Mouse (Mus musculus): ENCODE results near the gene Plac9a. TPM values are rescaled to one million over a fixed set of nuclear protein-coding genes. Genes with fewer than 3 reads are reported as not detected.
"Not testable (repeated sequence)": the region's sequence is repeated elsewhere in the genome, so short reads cannot be mapped to it uniquely, and the experiment has no call there.

Plac9a gene
- polyA plus RNA-seq (2015; fragmentation: Nextera tagmentation; extraction: Ambion mirVana), result not detected in 2 replicates

DNA sequence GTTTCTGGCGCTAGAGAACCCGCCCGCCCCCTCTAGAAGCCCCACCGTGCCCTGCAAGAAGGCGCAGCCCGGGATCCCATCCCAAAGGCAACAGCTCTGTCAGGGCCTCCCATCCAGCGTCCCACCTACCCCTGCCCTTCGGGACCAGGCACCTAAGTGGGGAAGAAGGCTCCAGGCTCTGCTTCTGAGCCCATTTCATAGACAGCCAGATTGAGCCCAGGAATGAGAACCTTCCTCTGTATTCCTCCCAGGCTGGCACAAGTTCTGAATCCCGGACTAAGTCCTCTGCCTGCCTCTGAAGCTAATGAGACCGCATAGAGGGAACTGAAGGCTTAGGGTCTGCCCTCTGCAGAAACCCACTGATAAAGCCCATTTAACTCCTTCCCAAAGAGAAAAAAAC is at the start of gene Plac9a:
Gene Plac9a (minus strand): TSS at position 101 of the 400 bp plus-strand sequence.
- H3K27ac ChIP-seq (replicated peaks); H3K4me1 ChIP-seq (replicated peaks); H3K27me3 ChIP-seq; H3K4me3 ChIP-seq; H3K9me3 ChIP-seq; H3K4me2 ChIP-seq; ATAC-seq (ENCODE audit: low read depth); H3K36me3 ChIP-seq; H3K9ac ChIP-seq: not testable (repeated sequence)
- WGBS, result no CpG with 5 or more reads among the region's 10 CpGs

DNA sequence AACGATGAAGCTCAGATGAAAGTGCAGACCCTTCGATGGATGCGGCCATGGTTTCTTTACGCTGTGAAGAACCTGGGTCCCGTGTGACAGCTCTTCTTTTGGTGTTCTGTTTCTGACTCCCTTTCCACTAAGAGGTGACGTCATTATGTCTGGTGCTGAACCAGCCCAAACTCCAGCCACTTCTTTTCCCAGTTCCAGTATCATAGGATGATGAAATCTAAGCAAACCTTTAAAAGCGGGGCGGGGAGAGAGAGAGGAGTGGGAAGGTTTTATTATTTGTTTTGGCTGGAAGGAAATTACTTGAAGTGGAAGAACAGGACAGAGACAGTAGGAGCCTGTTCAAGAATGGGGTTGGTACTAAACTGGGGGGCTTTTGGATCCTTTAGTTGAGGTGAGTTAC is 35.1 kb upstream of the Plac9a start, which contains the start of gene Cphx1:
Gene Cphx1 (plus strand): TSS at position 301 of the 400 bp plus-strand sequence.
- H3K36me3 ChIP-seq; ATAC-seq (ENCODE audit: low read depth); H3K9me3 ChIP-seq; H3K4me3 ChIP-seq; H3K4me1 ChIP-seq (replicated peaks); H3K27me3 ChIP-seq; H3K4me2 ChIP-seq; H3K27ac ChIP-seq (replicated peaks); H3K9ac ChIP-seq: not testable (repeated sequence)
- no CpG with 5 or more reads among the region's 8 CpGs for WGBS

DNA sequence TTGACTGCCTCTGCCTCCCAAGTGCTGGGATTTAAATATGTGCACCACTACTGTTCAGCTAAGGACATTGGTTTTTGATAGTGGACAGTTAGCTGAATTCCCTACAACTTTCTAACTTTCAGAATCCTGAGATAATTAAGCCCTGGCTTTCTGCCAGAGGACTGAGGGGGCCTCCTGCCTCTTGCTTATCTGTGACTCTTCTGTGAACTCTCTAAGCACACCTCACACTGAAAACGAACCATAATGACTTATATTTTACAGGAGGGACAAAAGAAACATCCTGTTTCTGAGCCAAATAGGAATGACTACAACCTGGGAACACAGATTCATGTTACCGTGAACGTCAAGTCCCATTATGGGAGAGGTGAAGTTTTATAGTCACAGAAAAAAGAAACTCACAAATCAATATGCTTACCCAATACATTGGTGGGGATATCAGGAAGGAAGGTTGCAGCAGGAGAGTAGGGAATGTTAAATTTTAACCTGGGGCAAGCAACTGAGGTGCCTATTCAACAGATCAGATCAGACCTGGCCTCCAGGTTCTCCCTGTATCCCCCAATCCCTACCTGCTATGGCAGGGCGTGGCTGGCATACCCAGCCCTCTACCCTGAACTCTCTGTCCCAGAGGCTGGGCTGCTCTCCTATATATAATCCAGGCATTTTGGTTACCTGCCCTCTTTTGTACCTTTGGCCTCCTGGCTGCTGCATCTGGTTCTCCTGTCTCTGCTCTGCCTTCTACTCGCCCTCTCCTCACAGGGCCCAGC is 34.1 kb upstream of the Plac9a start:
- H3K9me3 ChIP-seq; H3K4me1 ChIP-seq (replicated peaks); H3K36me3 ChIP-seq; ATAC-seq (ENCODE audit: low read depth); H3K4me2 ChIP-seq; H3K9ac ChIP-seq; H3K27me3 ChIP-seq; H3K27ac ChIP-seq (replicated peaks); H3K4me3 ChIP-seq: not testable (repeated sequence)
- WGBS, result no CpG with 5 or more reads among the region's 5 CpGs

DNA sequence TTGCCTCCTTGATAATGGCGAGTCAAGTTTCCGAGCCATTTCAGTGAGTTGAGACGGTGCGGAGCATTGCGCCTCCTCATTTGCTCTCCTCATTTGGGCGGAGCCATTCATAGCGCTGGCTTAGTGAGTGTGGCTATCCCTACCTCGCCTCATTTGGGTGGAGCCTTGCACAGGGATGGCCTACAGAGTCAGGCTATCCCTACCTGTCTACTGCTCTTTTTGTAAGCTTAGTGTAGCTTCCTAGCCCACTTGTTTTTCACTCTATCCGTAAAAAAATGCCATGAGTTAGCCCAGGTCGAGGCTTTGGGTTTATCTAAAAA is 24.6 kb upstream of the Plac9a start, which contains the start of gene Tmem254a:
Gene Tmem254a (minus strand): TSS at position 111 of the 320 bp plus-strand sequence.
- not testable (repeated sequence) for H3K36me3 ChIP-seq; H3K4me3 ChIP-seq; H3K4me1 ChIP-seq (replicated peaks); H3K9ac ChIP-seq; H3K4me2 ChIP-seq; H3K9me3 ChIP-seq; H3K27me3 ChIP-seq; H3K27ac ChIP-seq (replicated peaks)
- peak; percentile 78; the same call in 1 of the 2 replicates for ATAC-seq (ENCODE audit: low read depth)
- no CpG with 5 or more reads among the region's 10 CpGs for WGBS

DNA sequence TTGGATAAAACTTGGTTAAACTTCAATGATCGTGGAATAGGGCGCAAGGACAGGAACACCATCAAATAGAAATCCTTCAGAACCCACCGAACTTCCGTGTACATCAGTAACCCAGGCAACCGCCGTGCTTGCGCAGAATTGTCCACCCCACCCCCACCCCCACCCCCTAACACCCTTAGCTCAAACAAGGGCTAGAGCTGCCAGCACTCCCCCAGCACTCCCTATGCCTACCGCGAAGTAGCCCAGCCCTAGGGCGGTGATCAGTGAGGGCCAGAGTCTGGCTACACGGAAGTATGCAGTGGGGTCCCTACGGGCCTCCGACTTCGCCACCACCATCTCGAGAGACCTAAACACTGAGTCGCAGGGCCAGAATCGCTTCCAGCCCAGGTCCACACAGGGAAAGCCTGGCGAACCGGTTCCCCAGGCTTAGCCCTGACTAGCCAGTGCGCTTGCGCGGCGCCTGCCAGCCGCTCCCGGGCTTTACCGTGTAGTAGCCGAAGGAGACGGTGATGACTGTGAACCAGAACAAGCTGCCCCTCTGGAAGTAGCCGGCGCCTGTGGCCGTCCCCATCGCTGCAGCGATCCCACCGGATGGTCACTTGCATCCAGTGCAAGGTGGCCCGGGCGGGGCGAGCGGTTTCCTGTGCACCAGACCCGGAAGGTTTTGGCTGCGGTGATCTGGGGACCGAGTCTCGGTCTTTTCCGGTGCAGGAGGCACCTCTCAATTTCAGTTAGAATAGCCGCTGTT is 24.1 kb upstream of the Plac9a start:
- not testable (repeated sequence) for H3K4me1 ChIP-seq (replicated peaks); H3K27ac ChIP-seq (replicated peaks); H3K4me2 ChIP-seq; H3K4me3 ChIP-seq; H3K9ac ChIP-seq; H3K36me3 ChIP-seq; H3K9me3 ChIP-seq; H3K27me3 ChIP-seq
- ATAC-seq (ENCODE audit: low read depth), result peak; percentile 92
- no CpG with 5 or more reads among the region's 44 CpGs for WGBS

DNA sequence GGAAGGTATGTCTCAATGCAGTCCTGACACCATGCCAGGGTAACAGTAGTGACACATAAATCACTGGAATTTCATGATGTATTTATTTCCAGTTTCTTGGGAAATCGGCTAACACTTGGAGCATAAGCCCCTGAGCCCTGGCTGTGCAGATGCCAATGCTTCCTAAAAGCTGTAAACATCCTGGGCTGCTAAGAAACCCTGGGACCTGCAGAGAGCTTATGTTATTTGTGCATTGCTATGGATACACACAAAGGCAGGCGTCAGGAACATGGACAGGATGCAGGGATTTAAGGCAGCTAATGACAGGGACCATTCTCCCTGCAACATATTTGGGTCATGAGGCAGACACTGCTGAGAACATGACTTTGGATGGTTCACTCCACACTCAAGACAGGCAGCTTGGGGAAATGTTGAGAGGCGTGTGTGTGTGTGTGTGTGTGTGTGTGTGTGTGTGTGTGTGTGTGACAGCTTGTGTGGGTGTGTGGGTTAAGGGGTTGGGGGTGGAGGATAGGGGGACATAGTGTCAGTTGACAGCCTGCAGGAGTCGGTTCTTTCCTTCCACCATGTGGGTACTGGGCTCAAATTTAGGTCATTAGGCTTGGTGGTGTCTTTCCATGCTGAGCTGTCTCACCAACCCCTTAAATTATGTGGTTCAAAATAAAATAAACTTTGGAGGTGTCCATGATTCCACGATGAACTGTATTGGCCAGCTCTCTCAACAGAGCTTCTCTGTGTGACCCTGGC is 15.7 kb upstream of the Plac9a start:
- not testable (repeated sequence) for H3K27me3 ChIP-seq; ATAC-seq (ENCODE audit: low read depth); H3K27ac ChIP-seq (replicated peaks); H3K4me2 ChIP-seq; H3K9me3 ChIP-seq; H3K4me3 ChIP-seq; H3K4me1 ChIP-seq (replicated peaks); H3K36me3 ChIP-seq; H3K9ac ChIP-seq
- whole genome bisulfite sequencing, result no CpG with 5 or more reads among the region's 5 CpGs

DNA sequence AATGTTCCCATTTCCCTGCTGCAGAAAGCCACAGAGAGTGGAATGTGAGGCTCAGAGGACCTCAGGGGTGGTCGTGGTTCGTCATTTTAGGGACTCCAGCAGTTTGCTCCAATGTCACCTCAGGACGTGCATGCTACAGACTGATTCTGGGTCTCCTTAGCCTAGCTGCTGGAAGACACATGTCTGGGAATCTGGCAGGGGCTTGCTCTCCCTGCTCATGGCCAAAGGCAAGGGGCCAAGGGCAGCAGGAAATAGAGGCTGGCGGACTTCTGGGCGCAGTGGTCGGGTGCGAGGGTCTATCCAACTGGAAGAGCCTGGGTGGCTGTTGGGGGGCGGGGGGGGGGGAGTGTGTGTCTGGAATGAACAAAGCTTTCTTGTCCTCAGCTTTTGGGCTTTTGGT is 6.1 kb upstream of the Plac9a start:
- not testable (repeated sequence) for ATAC-seq (ENCODE audit: low read depth); H3K4me1 ChIP-seq (replicated peaks); H3K4me2 ChIP-seq; H3K9ac ChIP-seq; H3K27me3 ChIP-seq; H3K9me3 ChIP-seq; H3K36me3 ChIP-seq; H3K4me3 ChIP-seq; H3K27ac ChIP-seq (replicated peaks)
- WGBS, result no CpG with 5 or more reads among the region's 8 CpGs

DNA sequence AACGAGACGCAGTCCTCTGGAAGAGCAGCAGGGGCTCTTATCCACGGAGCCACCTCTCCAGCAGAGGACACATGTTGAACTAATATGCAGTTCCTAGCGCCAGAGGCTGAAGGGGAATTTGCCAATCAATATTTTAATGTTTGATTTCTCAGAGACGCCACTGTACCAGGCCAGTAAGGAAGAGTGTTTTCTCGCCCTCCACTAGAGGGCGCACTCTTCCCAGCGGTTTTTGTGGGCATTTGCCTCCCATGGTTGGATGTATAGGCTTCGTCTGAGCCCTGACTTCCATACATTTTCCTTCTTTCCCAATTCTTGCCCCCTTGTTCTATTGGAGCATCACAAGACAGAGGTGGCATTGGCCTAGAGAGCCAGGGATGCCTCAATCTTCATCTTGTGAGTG is 4.4 kb upstream of the Plac9a start:
- H3K9me3 ChIP-seq; H3K27me3 ChIP-seq; H3K36me3 ChIP-seq; ATAC-seq (ENCODE audit: low read depth); H3K4me2 ChIP-seq; H3K4me1 ChIP-seq (replicated peaks); H3K27ac ChIP-seq (replicated peaks); H3K4me3 ChIP-seq; H3K9ac ChIP-seq: not testable (repeated sequence)
- WGBS, result no CpG with 5 or more reads among the region's 9 CpGs

DNA sequence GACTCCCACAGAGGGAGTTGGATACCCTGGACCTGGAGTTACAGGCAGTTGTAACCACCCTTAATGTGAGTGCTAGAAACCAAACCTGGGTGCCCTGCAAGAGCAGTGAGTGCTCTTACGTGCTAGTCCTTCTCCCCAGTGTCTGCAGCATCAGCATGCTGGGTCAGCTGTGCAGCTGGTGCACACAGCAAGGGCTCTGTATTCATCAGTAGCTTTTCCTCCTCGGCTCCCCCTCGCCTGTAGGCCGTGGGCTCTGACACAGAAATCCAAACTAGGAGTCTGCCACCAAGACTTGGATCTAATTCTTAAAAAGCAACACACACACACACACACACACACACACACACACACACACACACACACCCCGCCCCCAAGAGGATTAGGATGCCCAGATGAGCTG is 2.3 kb upstream of the Plac9a start:
- WGBS, result 80% methylated on average over 1 of the region's 5 CpGs
- H3K9me3 ChIP-seq; ATAC-seq (ENCODE audit: low read depth); H3K4me2 ChIP-seq; H3K27ac ChIP-seq (replicated peaks); H3K36me3 ChIP-seq; H3K9ac ChIP-seq; H3K27me3 ChIP-seq; H3K4me1 ChIP-seq (replicated peaks); H3K4me3 ChIP-seq: not testable (repeated sequence)

DNA sequence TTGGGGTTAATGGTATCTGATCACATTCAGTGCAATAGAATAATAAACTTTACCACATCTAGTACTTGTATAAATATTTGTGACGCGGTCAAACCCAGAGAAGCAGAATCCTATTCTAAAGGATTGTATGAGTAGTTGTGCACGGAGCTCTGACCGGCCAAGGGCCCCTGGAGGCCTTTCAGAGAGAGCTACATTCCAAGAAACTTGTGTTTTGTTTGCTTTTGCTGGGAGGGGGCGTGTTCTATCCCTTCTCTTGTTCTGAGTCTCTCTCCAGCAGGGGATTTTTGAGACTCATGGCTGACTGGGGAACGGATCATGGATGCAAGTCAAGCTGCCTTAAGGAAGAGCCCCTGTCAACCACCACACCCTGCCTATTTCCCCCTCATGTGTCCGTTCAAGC is 7.2 kb downstream of the Plac9a start:
- no CpG with 5 or more reads among the region's 7 CpGs for WGBS
- not testable (repeated sequence) for H3K4me1 ChIP-seq (replicated peaks); ATAC-seq (ENCODE audit: low read depth); H3K4me3 ChIP-seq; H3K27ac ChIP-seq (replicated peaks); H3K9me3 ChIP-seq; H3K27me3 ChIP-seq; H3K9ac ChIP-seq; H3K4me2 ChIP-seq; H3K36me3 ChIP-seq

DNA sequence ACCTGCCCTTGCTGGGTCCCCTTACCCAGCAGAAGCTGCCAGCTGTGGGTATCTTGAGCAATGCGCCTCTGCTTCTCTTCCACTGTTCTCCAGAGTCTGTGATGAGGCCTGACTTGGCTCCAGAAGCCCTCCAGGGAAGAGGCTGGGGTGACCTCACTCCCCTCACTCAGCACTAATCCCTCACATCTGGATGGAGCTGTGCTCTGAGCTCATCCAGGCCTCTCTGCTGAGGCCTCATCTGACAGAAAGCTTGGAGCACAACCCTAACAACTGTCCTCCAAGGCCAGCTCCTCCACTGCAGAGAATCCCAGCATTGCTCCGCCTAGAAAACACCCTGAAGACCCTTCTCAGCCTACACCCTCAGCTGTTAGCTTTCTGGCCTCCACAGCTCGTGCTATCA is 8.3 kb downstream of the Plac9a start:
- not testable (repeated sequence) for H3K36me3 ChIP-seq; H3K4me2 ChIP-seq; H3K27ac ChIP-seq (replicated peaks); ATAC-seq (ENCODE audit: low read depth); H3K4me1 ChIP-seq (replicated peaks); H3K9me3 ChIP-seq; H3K4me3 ChIP-seq; H3K27me3 ChIP-seq; H3K9ac ChIP-seq
- WGBS, result no CpG with 5 or more reads among the region's 3 CpGs

DNA sequence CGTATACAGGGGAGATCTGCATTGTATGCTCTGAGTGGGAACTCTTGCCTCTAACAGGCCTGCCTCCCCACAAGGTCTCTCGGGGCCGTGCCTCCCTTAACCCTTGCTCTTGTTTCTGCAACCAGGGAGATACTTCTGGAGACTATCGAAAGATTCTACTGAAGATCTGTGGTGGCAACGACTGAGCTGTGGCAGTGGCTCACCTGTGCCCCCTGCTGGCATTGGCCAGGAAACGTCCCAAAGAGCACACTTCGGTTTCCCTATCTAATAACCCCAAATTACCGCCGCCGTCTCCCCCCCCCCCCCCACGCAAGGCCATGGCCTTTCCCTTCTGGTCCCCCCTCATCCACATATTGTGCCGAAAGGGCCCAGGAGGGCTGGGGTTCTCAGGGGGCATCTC is 17.0 kb downstream of the Plac9a start:
- not testable (repeated sequence) for H3K27ac ChIP-seq (replicated peaks); H3K4me2 ChIP-seq; H3K9me3 ChIP-seq; H3K4me3 ChIP-seq; H3K9ac ChIP-seq; H3K4me1 ChIP-seq (replicated peaks); H3K36me3 ChIP-seq; ATAC-seq (ENCODE audit: low read depth); H3K27me3 ChIP-seq
- no CpG with 5 or more reads among the region's 12 CpGs for WGBS
